Mouse (Mus musculus): ENCODE measurements around the gene Pfn5.
"Not testable (repeated sequence)": the region's sequence is repeated elsewhere in the genome, so short reads cannot be mapped to it uniquely, and the experiment has no call there.

Gene Pfn5

DNA sequence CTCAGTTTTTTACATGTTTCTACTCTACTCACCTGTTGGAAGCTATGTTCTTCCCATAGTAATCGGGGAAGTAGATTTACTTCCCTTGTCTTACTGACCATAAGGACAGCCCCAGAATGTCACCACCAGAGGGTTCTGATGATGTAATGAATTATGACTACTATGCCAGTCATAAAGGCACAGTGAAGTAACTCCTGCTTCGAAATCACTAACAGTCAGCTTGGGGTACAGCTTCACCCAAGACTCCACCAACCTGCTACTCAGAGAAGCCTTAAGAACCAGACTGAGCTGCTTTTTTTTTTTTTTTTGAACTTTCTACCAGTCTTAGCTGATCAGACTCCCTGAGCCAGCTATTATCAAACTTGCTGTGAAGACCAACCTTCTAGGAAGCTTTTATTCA is at the start of gene Pfn5, which contains the start of gene Asb12:
Pfn5 (plus strand) TSS at position 218 of the 400 bp plus-strand sequence.
Asb12 (minus strand) TSS at position 101 of the 400 bp plus-strand sequence.
- no peak for DNase-seq (ENCODE audit: low spot score)

DNA sequence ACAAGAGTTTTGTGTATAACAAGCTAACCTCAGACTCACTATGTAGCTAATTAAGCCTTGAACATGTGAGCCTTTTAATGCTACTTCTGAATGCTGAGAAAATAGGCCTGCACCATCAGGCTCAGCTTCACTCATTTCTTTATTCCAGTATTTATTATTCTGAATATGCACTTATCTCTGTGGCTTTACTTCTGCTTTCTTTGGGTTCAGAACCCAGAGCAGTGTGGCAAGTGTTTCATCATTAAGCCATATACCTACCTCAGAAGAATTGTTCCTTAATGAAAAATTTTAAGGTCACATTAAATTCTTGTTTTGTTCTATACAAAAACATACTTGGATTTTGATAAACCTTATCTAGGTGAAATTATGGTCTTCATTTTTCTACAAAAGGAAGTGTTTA is 34.0 kb upstream of the Pfn5 start:
- no peak for DNase-seq (ENCODE audit: low spot score)

GRCm38 (mm10) chrX:95525166-95525565 is 32.7 kb upstream of the Pfn5 start:
- DNase-seq (ENCODE audit: low spot score): no peak

GRCm38 (mm10) chrX:95535493-95535892 is 22.4 kb upstream of the Pfn5 start:
- DNase-seq (ENCODE audit: low spot score): not testable (repeated sequence)

DNA sequence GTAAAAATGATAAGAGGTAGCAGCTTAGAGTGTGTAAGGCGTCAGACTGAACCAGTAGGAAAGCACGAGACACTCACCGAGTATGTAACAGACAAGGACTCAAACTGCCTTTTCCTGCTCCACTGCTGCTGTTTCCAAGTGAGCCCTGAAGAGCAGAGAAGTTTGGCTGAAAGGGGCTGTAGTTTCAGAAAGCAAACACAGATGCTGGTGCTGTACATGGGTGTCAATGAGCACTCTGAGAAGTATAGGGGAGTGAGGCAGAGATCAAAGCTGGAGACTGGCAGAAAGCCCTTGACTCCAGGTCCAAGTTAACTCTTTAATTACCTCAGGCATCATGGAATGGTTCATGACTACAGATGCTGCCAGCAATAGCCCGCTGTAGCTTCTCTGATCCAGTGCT is 3.6 kb upstream of the Pfn5 start:
- no peak for DNase-seq (ENCODE audit: low spot score)

DNA sequence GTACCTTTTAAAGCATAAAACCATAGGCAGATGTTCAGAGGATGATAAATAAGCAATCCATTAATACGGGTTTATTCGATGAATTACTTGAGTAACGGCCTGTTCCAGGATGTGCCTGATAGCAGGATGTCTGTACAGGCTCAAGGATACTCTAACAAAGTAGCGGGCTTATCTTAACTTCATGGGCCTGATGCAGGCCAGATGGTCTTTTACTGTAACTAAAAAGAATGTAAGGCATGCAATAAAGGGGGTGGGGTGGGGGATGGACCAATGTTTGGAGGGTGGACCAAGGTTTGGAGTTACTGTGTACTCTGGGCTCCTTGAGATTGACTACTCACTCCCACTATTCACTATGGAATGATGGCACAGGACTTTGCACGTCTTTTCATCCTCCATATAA is 42.7 kb downstream of the Pfn5 start:
- no peak for DNase-seq (ENCODE audit: low spot score)
